Mouse (Mus musculus): ENCODE results near the gene Zfp276.

GRCm38 (mm10) chr8:123234918-123235519 is 19.0 kb upstream of the Zfp276 start:
- TF ChIP-seq ZNF384 (IDR thresholded peaks at IDR 0.05; ENCODE audit: low read depth, low read length) (no peak), HCFC1 (IDR thresholded peaks at IDR 0.05; ENCODE audit: borderline replicate concordance, insufficient read depth, low read length) (no peak)
